Mouse (Mus musculus): ENCODE measurements around the gene Cfap61.

Gene Cfap61

DNA sequence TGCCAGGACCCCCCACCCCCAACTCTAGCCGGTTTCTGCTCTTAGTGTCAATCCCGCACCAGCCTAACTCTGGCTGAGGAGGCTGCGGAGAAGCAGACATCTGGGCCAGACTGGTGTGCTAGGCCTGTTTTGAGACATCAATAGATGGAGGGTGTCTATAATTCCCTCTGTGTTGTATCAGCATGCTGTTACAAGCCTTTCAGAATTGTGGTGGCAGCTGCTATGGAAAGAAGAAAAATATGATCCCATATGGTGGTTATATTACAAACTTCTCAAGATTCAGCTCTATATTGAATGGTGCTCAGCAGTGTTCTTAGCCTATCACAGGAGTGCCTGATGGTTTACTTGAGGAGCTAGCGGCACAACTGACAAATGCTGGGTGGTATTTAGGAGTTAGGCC is 116.8 kb downstream of the Cfap61 start:
- no peak for TF ChIP-seq NANOG (IDR thresholded peaks at IDR 0.05; ENCODE audit: borderline replicate concordance, low read length)
- TF ChIP-seq POU5F1 (IDR thresholded peaks at IDR 0.05; ENCODE audit: borderline replicate concordance, low read length): no peak
- no peak for TF ChIP-seq CTCF (conservative IDR thresholded peaks at IDR 0.05; ENCODE audit: low read length)
- Histone ChIP-seq H3K27me3 (ENCODE audit: insufficient read depth, low read length) (peaks cover 22% of the 10 kb centered on the region), H3K9me3 (ENCODE audit: low read length) (no peaks in the 10 kb centered on the region), H3K36me3 (ENCODE audit: insufficient read depth, low read length) (no peaks in the 10 kb centered on the region), H3K4me3 (replicated peaks; ENCODE audit: low read length) (no peak overlapping the region), H3K4me1 (replicated peaks; ENCODE audit: low read depth, low read length) (peaks cover 28% of the 10 kb centered on the region)

DNA sequence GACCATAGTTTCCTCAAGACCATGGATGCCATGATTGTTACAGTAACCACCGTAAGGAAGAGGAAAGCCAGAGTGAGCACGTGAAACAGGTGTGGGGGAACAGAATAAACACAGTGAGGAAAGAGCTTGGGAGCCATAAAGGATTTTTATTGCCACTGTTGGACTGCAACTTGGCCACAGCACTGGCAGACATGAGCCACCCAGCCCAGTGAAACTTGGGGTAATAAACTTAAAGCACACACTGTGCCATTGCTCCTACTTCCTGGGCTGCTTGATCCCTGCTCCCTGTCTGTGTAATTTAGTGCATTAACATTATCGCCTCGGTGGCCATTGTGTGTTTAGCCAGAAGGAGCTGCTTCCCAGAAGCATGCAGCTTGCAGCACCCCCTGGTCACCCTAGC is 122.5 kb downstream of the Cfap61 start:
- TF ChIP-seq CTCF (conservative IDR thresholded peaks at IDR 0.05; ENCODE audit: low read length) (no peak), NANOG (IDR thresholded peaks at IDR 0.05; ENCODE audit: borderline replicate concordance, low read length) (no peak), POU5F1 (IDR thresholded peaks at IDR 0.05; ENCODE audit: borderline replicate concordance, low read length) (no peak)
- no peaks in the 10 kb centered on the region for H3K9me3 ChIP-seq (ENCODE audit: low read length)
- H3K4me1 ChIP-seq (replicated peaks; ENCODE audit: low read depth, low read length): peaks cover 32% of the 10 kb centered on the region
- 0 out of 2 replicates have a peak, but pooled peaks cover 6% of the 10 kb centered on the region for H3K27me3 ChIP-seq (ENCODE audit: insufficient read depth, low read length)
- no peak overlapping the region for H3K4me3 ChIP-seq (replicated peaks; ENCODE audit: low read length)
- no peaks in the 10 kb centered on the region for H3K36me3 ChIP-seq (ENCODE audit: insufficient read depth, low read length)

DNA sequence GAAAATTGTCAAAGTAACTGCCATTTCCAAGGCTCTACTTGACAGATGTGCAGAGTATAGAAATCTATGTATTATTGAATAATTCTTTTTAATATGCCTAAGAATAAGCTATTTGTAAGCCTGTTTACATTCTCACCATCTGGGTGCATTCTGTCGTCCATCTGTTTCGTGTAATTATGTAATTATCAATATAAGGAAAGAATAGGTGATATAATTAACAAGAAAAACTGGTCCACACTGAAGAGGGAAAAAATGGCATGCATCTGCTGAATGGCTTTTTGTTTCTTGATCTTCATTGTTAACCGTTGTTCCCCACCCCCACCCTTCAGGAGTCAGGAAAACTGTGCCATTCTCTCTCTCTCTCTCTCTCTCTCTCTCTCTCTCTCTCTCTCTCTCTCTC is 124.2 kb downstream of the Cfap61 start:
- H3K4me3 ChIP-seq (replicated peaks; ENCODE audit: low read length): no peak overlapping the region
- no peaks in the 10 kb centered on the region for H3K9me3 ChIP-seq (ENCODE audit: low read length)
- TF ChIP-seq POU5F1 (IDR thresholded peaks at IDR 0.05; ENCODE audit: borderline replicate concordance, low read length): no peak
- TF ChIP-seq CTCF (conservative IDR thresholded peaks at IDR 0.05; ENCODE audit: low read length): no peak
- no peak for TF ChIP-seq NANOG (IDR thresholded peaks at IDR 0.05; ENCODE audit: borderline replicate concordance, low read length)
- no peaks in the 10 kb centered on the region for H3K36me3 ChIP-seq (ENCODE audit: insufficient read depth, low read length)
- peaks cover 41% of the 10 kb centered on the region for H3K4me1 ChIP-seq (replicated peaks; ENCODE audit: low read depth, low read length)
- H3K27me3 ChIP-seq (ENCODE audit: insufficient read depth, low read length): 0 out of 2 replicates have a peak, but pooled peaks cover 6% of the 10 kb centered on the region

GRCm38 (mm10) chr2:146061421-146062300 is 127.1 kb downstream of the Cfap61 start:
- Histone ChIP-seq H3K4me3 (replicated peaks; ENCODE audit: low read length) (peak overlapping the region; percentile 17; the same call in 1 of the 2 replicates), H3K9me3 (ENCODE audit: low read length) (no peaks in the 10 kb centered on the region), H3K4me1 (replicated peaks; ENCODE audit: low read depth, low read length) (peaks cover 65% of the 10 kb centered on the region), H3K36me3 (ENCODE audit: insufficient read depth, low read length) (no peaks in the 10 kb centered on the region), H3K27me3 (ENCODE audit: insufficient read depth, low read length) (0 out of 2 replicates have a peak, but pooled peaks cover 2% of the 10 kb centered on the region)
- TF ChIP-seq NANOG (IDR thresholded peaks at IDR 0.05; ENCODE audit: borderline replicate concordance, low read length) (no peak), POU5F1 (IDR thresholded peaks at IDR 0.05; ENCODE audit: borderline replicate concordance, low read length) (no peak), CTCF (conservative IDR thresholded peaks at IDR 0.05; ENCODE audit: low read length) (no peak)

- peak overlapping the region; percentile 17; the same call in 1 of the 2 replicates for H3K4me3 ChIP-seq (replicated peaks; ENCODE audit: low read length)
- H3K4me1 ChIP-seq (replicated peaks; ENCODE audit: low read depth, low read length): peaks cover 73% of the 10 kb centered on the region
- 0 out of 2 replicates have a peak, but pooled peaks cover 2% of the 10 kb centered on the region for H3K27me3 ChIP-seq (ENCODE audit: insufficient read depth, low read length)
- H3K36me3 ChIP-seq (ENCODE audit: insufficient read depth, low read length): no peaks in the 10 kb centered on the region
- no peaks in the 10 kb centered on the region for H3K9me3 ChIP-seq (ENCODE audit: low read length)
- TF ChIP-seq POU5F1 (IDR thresholded peaks at IDR 0.05; ENCODE audit: borderline replicate concordance, low read length) (peak; percentile 63; the same call in 1 of the 2 replicates), NANOG (IDR thresholded peaks at IDR 0.05; ENCODE audit: borderline replicate concordance, low read length) (peak; percentile 96), CTCF (conservative IDR thresholded peaks at IDR 0.05; ENCODE audit: low read length) (no peak)
Measured at GRCm38 (mm10) chr2:146062330-146063092, 127.9 kb downstream of the Cfap61 start.

GRCm38 (mm10) chr2:146063093-146064074 is 128.8 kb downstream of the Cfap61 start:
- Histone ChIP-seq H3K36me3 (ENCODE audit: insufficient read depth, low read length) (no peaks in the 10 kb centered on the region), H3K27me3 (ENCODE audit: insufficient read depth, low read length) (0 out of 2 replicates have a peak, but pooled peaks cover 2% of the 10 kb centered on the region), H3K4me3 (replicated peaks; ENCODE audit: low read length) (peak overlapping the region; percentile 11; the same call in 1 of the 2 replicates), H3K9me3 (ENCODE audit: low read length) (no peaks in the 10 kb centered on the region), H3K4me1 (replicated peaks; ENCODE audit: low read depth, low read length) (peaks cover 82% of the 10 kb centered on the region)
- TF ChIP-seq POU5F1 (IDR thresholded peaks at IDR 0.05; ENCODE audit: borderline replicate concordance, low read length) (no peak), CTCF (conservative IDR thresholded peaks at IDR 0.05; ENCODE audit: low read length) (no peak), NANOG (IDR thresholded peaks at IDR 0.05; ENCODE audit: borderline replicate concordance, low read length) (no peak)

DNA sequence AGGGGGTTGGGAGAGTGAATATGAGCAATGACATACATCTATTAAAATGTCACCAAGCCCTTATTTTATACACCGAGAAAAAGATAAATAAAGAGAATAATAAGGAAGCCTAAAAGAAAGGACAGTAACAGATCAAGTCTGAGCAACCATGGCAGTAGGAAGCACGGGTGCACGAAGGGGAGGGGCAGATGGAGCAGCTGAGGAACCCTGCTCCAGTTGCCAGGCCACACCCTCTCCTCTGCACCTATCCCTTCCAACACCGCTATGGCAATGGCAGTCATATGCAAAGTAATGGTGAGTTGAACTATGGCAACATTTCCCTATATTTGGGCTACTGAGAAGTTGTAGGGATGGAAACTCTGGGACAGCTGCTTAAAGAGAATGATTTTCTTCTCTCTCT is 132.8 kb downstream of the Cfap61 start:
- 0 out of 2 replicates have a peak overlapping the region, but pooled peaks have one; percentile 1 for H3K4me3 ChIP-seq (replicated peaks; ENCODE audit: low read length)
- no peak for TF ChIP-seq CTCF (conservative IDR thresholded peaks at IDR 0.05; ENCODE audit: low read length)
- no peak for TF ChIP-seq POU5F1 (IDR thresholded peaks at IDR 0.05; ENCODE audit: borderline replicate concordance, low read length)
- TF ChIP-seq NANOG (IDR thresholded peaks at IDR 0.05; ENCODE audit: borderline replicate concordance, low read length): no peak
- H3K36me3 ChIP-seq (ENCODE audit: insufficient read depth, low read length): no peaks in the 10 kb centered on the region
- H3K9me3 ChIP-seq (ENCODE audit: low read length): no peaks in the 10 kb centered on the region
- peaks cover 66% of the 10 kb centered on the region for H3K4me1 ChIP-seq (replicated peaks; ENCODE audit: low read depth, low read length)
- 0 out of 2 replicates have a peak, but pooled peaks cover 2% of the 10 kb centered on the region for H3K27me3 ChIP-seq (ENCODE audit: insufficient read depth, low read length)

Data from E14TG2a.4 (cell line).